Mouse (Mus musculus) megakaryocyte, adult 5-6 weeks (primary cell): ENCODE measurements around the gene Sync. TPM values are rescaled to one million over a fixed set of nuclear protein-coding genes. Genes with fewer than 3 reads are reported as not detected.
A peak's percentile ranks its signal among the peaks of the same experiment; 100 is the strongest.

Experiments
- ATAC-seq: 2 replicates; pipeline ENCODE4 v1.8.0; 2016; ENCODE audit warnings: mild to moderate bottlenecking, inconsistent platforms; ENCODE audit not compliant: poor library complexity, severe bottlenecking
- total RNA-seq, 2 experiments: library from RNA; stranded (forward) in 1 of 2; stranded (reverse) in 1 of 2; fragments of 153-499, 151-499 nt in 1 of 2; fragments of 221-1000, 200-1000 nt in 1 of 2; gene quantifications; 2 replicates each; pipeline versions ENCODE4 v1.2.3 to v1.2.4; 2015 to 2017

Sync gene
- total RNA-seq (2015): not detected in 2 replicates
- total RNA-seq (2017): 1.3 TPM in 1 of 2 replicates, not detected in the other

DNA sequence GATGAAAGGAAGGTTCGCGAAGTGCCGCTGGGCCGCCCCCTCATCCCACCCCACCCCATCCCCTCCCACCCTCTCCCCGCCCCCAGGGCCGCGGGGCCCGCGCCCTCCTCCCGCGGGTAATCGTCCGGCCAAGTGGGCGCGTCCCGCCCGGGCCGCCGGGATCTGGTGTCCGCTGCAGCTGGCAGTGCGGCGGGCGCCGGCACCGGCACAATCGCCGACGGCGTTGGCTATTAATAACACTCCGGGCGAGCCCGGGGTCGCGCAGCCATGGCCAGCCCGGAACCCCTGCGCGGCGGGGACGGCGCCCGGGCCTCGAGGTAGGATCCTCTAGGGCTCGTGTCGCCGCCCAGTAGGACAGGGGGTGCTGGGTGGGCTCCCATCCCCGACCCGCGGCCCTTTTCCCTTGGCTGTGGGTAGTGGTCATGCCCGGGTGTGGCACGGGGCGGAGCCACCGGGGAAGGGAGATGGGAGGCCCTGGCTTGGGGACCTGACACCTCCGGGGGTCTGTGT is at the start of gene Sync:
Gene Sync, plus strand, starts transcription at position 146 of the 510 bp plus-strand sequence.
- no peak for ATAC-seq

DNA sequence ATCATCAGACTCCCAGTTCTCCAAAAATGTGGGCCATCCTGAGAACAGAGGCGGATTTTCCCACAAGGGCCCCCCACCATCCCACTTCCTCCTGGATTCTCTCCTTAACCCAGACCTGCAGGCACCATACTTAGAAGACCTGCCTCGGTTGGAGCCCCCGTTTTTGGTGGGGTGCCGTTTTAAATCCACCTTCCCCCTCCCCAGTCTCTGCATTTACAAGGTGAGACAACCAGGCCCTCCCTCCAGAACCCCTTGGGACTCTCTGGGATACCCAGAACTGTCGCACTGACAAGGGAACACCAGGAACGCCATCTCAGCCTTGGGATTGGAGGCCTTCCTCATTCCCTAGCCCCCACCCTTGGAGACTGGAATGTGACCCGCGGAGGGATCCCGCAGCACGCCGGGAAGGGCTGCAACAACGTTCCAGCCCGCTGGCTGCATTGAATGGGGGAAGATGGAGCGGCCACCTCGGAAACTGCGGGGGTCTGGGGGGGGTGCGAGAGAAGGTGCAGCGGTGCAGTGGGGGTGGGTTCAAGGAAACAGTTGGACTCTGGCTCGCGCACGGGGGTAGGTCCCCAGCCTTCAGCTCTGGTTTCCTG is 49.5 kb upstream of the Sync start:
- no peak for ATAC-seq

DNA sequence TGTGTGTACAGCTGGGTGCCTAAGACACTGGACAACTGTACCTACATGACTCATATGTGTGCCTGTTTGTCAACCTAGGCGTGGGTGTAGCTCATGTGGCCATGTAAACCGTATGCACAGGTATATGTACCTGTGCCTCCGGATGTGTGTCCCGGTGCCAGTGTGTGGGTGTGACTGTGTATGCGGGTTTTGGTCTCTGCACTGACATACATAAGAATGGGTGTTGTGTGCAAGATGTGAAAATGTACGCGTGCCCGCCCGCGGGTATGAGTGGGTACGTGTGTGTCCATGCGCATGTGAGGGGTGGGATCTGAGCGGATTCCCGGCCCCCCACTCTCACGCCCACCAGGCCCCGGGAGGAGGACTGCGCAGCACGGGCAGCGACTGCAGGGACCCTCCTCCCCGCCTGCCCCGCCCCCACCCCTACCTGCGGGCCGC is 48.8 kb upstream of the Sync start:
- no peak for ATAC-seq

DNA sequence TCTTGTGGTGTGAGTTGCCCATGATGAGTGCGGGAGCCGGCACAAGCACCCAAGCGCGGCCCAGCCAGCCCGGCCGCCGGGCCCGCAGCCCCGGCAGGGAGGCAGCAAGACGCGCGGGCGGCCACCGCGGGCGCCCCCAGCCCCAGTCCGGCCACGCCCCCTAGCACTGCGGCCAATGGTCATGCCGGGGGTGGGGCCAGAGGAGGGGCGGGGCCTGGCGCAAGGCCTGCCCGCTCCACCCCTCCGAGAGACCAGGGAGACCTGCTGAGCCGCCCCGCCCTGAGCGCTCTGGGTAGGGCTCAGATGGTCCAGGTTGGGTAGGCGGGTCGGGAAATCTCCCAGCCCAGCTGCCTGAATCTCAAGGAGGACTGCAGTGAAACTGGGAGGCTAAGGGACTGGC is 48.3 kb upstream of the Sync start:
- peak; percentile 51; the same call in 1 of the 2 replicates for ATAC-seq

DNA sequence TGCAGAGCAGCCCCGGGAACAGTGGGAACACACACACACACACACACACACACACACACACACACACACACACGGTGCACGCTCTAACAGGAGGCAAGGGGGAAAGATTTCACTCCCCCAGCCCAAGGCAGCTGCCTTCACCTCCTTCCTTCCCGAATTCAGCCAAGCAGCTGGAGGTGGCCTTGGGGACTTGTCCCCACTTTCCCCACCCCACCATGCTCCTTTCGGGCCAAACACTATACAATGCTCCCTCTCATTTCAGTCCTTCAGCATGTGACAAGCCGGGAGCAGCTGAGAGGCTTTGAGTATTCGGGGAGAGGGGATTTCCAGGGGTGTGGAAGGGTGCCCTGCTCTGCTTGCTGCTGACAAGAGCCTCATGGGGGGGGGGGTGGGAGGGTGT is 45.5 kb upstream of the Sync start:
- no peak for ATAC-seq

DNA sequence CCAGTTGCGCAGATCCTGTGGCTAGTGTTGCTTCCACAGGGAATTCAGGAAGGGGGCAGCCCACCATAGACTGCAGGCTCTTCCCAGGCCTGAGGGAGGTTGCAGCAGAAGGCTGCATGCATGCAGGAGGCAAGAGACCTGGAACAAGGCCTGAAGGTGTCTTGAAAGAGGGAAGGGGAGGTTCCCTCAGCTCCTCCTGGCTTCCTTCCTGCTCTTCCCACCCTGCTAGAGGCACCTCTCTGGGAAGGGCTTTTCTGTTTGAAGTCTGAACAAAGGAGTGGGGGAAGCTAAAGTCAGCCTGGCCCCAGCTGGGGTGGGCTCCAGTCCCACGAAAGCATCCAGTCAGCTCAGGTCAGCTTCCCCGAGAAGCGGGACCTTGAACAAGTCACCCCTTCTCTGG is 45.1 kb upstream of the Sync start:
- ATAC-seq: no peak

DNA sequence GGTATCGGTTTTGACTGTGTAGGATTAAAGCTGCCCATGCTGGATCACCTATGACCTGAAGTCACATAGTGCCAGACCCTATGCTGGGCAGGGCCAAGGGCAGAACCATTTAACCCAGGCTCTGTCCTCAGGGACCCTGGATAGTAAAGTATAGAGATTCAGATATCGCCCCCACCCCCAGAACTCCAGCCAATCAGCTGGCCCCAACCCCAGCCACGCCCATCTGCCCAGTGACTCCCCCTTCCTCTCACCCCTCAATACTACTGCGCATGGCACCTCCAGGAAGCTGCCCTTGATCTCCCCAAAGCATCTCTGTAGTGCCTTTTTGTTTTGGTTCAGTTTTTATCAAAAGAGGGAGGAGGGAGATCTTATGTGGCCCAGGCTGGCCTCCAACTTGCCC is 44.7 kb upstream of the Sync start:
- no peak for ATAC-seq

DNA sequence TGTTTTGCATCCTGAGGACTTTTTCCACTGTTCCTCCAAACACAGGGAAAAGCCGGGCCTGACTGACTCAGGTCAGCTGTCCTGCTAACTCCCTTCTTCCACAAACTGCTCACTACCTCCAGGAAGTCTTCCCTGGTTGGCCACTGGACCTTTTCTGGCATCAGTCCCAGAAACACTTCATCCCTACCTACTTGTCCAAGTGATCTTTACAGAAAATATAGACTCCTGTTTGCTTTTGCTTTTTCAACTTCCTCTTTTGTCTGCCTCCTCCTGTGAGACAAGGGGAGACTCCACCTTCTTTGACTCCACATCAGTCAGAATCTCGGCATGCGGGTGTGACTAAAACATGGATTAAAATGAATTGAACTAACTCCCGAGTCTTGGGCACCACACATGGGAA is 42.6 kb upstream of the Sync start:
- ATAC-seq: peak; percentile 35; the same call in 1 of the 2 replicates

DNA sequence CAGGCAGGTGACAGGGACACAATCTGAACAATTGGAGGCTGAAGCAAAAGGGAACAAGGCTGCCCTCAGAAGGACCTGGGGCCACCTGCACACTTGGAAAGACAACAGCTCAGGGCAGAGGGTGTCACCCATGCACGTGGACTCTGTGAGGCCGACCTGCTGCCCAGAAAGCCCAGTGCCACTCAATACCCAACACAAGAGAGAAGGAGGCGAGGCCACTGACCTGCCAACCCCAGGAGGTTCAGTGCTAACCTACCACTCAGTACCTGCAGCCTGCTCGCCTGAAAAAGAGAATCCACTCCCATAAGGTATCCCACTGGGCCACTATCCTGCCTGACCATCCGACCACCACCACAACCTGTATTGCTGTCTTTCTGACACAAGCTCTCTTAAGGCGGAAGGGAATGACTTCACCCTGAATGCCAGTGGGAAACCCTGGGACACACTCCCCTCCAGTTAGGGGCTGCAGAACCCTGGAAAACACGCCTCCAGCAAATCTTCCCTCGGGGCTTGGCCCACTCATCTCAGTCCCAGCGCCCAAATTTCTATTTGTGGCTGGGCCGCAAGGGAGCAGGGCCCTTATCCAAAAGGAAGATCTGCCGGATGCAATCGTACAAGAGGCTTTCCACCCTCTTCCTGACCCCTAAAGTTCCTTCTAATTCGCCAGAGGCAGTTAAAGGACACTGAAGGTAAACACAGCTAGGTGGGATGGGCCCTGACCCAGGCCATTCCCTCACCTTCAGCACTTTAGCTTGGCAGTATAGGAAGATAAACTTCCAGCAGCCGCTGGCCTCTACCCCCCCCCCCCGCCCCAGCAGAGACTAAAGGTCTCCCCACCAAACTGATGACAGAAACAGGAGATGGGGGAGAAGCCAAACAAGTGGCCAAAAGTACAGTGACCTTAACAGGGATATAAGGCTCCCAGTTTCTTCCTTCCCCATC is 40.8 kb upstream of the Sync start:
- ATAC-seq: no peak

DNA sequence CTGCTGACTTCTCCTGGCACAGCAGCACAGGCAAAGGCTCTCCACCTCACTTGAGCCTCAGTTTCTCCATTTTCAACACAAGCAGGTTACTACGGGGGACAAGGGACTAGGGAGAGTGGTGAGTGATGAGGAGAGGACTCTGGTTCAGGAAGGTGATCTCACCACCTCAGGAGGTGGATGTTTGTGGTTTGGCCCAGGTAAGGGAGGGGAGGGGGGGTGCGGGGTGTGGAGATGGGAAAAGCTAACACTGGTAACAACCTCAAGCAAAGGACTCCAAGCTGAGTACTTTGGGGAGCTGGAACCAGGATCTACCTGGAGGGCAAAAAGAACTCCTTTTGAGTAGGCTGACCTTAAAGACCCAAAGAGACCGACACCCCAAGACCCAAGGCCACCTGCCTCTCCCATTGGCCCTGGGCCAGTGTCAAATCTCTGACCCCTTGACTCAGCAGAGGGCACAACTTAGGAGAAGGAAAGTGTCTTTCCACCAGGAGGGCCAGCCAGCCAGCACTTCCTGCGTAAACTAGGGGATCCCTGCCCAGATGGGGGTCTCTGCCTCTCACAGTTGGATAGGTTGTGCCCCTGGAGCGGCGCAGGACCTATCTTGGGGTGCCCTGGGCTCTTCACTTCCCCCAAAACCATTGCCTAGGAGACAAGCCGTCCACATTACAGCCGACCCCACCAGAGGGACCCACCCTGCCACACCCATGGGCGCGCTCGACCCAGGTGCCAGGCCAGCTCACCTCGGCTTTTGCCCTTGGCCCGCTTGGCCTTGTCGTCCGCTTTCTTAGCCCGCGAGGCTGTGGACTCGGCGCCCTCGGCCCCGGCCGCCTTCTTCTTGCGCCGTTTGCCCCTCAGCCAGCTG is 39.8 kb upstream of the Sync start:
- no peak for ATAC-seq

DNA sequence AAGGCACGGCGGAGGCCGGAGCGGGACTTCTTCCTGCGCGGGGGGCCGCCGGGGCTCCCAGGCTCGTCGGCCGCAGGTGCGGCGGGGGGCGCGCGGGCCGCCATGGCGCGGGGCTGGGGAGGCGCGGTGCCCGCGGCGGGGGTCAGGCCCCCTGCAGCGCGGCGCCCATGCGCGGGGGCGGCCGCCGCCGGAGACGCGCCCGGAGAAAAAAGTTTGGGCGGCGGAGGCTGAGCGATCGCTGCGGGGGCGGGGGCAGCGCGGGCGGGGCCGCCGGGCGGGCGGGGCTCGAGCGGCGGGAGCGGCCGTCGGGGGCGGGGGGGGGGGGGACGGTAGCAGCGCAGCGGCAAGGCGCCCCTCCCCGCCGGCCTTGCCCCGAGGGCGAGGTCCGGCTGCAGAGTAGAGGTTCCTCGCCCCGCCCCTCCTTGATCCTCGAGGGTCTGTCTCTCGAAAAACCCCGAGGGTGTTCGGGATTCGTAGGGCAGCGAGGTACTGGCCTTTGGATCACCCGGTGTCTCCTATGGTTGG is 39.1 kb upstream of the Sync start:
- ATAC-seq: no peak

DNA sequence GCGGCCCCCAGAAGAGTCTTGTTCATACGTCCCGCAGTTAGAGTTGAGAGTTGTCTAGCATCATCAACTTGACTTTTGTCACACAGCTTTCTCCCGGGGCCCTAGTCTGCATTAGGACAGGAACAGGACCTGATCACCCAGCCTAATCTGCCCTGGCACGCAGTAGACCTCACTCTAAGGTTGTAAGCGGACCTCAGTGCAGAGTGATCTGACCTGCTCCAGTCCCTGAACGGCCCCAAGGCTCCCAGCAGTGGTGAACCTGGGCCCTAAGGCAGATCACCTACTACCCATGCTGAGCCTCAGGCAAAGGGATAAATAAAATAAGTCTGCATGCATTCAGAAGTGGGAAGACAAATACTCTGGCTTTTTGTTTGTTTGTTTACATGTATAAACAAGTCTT is 38.1 kb upstream of the Sync start:
- ATAC-seq: no peak

DNA sequence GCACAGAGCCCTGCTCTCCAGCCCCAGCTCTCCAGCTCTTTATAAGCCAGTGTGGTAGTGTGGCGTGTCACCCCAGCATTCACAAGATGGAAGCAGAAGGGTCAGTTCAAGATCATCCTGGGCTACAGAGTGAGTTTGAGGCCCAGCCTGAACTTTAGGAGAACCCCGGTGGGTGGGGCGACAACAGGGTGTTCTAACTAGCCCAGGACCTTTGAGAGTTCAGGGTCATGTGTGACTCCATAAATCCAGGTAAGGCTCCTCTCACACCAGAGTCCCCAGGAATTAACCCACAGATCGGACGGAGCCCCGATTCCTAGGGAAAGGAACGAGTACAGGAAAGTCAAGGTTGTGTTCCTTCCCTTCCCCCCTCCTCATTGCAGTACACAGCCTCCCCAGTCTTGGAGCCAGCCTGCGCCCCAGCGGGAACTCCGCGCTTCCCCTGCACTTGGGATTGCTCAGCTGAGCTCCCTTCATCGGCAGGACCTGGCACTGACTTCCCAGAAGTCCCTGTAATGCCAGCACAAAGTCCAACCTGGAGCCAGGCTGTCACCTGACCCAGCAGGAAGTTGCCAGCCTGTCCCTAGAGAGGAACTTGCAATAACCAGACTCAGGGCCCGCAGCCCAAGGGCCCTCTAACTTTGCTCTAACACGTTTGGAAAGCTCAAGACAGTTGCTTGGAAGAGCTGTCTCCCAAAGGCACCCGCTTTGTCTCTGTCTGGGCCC is 36.5 kb upstream of the Sync start:
- ATAC-seq: peak; percentile 31; the same call in 1 of the 2 replicates

DNA sequence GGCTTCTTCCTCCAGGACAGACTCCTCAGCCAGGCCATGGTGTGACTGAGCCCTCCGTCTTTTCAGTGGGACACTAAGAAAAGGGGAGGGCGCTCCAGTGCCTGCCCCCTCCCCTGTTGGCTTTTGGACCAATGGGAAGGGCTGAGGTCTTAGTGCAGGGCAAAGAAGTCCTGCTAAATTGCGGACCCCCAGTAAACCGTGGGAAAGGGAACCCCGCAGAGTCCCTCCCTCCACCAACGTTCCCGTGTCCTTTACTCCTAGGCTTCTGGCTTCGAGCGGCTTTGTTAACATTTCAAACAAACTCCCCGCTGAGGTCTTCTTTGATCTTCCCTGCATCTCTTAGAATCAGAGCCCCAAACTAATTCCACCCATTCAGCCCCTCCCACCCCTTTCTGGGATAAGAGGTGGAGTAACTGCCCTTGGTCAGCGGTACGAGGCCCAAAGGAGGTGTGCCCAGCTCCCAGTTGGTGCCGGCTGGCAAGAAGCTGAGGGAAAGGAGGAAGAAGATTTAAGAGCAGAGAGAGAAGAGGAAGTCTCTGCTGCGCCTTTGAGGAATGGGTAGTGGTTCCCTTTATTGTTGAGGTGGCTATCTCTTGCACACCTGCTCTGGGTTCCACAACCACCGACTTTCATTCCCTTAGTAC is 35.8 kb upstream of the Sync start:
- peak; percentile 88 for ATAC-seq

DNA sequence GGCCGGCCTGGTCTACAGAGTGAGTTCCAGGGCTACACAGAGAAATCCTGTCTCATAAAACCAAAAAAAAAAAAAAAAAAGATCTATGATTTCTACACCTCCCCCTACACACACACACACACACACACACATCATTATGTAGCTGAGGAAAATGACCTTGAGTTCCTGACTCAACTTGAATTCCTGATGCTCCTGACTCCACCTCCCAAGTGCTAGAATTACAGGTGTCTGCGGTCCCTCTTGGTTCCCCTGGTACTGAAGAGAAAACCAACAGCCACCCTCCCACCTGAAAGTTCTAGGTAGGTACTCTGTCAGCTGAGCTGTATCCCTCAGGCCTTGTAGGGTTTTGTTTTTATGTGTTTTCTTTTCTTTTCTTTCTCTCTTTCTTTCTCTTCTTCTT is 34.9 kb upstream of the Sync start:
- ATAC-seq: no peak

DNA sequence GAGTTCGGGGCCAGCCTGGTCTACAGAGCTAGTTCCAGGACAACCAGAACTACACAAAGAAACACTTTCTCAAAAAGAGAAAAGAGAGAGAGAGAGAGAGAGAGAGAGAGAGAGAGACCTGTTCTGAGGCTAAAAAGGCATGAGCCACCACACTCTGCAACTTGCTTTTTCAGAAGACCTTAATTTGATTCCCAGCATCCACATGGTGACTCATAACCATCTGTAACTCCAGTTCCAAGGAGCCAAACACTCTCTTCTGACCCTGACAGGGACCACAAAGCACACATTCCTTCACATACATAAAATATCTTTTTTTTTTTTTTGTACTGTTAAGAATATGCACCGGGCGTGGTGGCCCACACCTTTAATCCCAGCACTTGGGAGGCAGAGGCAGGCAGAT is 32.8 kb upstream of the Sync start:
- no peak for ATAC-seq

DNA sequence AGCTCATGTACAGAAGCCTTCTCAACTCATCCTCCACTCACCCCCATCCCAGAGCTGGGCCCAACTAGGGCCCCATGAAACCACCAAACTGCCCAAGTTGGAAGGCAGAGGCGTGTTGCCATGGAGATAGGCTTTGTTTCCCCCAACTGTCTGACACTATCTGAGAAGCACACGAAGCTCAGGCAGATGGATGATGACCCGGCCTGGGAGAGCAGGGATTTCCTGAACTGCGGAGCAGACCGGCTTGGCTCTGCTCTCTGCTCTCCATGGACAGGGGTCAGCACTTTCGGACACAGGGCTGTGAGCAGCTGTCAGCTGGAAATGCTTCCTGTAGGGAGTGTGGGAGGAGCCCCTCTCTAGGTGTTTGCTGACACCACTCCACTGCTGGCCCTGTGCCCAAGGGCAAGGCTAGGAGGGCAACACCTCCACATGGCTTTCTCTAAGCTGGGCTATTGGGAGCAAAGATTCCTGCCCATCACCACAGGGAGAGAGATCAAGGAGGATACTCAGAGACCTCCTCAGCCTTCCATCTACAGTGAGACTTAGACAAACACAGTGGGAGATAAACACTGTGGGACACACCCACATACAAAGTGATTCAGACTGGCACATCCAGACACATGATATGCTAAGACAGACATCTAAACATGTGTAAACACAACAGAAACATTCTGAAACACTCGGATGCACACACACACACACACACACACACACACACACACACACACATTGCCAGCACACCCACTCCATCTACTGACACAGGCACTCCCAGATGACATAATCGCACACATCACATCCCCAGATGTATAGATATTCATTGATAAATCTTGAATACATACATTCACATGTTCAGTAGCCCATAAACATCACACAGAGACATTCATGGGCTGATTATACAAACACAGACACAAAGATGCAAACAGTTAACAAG is 30.7 kb upstream of the Sync start:
- no peak for ATAC-seq

DNA sequence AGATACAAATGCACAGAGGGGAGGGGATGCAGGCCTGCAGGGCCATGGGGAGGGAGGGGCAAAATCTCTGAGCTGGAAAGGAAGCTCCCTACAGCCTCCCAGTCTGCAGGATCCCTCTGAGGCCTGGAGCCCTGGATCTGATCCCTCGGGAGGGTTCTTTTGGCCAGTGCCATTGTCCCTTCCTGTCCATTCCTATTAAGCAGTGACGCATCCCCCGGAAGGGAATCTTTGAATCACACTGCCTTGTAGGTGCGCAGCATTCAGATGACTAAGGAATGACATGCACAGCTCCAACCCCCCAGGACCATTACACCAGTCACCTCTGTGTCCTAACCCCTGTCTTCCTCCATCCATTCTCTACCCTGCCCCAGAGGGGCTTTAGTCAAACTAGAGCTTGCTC is 28.3 kb upstream of the Sync start:
- ATAC-seq: no peak

DNA sequence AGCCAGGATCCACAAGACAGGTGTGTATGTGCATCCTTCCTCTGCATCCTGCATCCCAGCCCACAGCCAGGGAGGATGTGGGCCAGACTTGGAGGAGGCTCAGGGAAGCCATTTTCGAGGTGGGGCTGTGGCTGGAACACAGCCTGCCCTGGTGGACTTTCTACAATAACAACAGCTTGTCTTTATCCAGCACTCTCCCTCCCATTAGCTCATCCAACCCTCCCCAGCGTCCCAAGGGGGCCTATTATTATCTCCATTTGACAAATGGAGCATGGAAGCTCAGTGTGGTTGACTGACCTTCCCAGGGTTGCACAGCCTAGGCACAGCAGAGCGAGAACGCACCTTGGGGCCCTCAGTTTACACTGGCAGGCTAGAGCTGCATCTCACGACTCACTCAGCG is 26.7 kb upstream of the Sync start:
- no peak for ATAC-seq
